Mouse (Mus musculus) neural tube, embryonic 11.5 days (tissue): ENCODE results near the gene Rgs12. TPM values are rescaled to one million over a fixed set of nuclear protein-coding genes. Genes with fewer than 3 reads are reported as not detected.

Experiments
- ATAC-seq: fragments of 200-750 bp; cut with Nextera tagmentation; 2 replicates; pipeline ENCODE4 v1.8.0; 2017; ENCODE audit warnings: moderate number of reproducible peaks, mild to moderate bottlenecking, moderate TSS enrichment, moderate library complexity; ENCODE audit not compliant: insufficient read depth, low FRiP score, low TSS enrichment
- DNase-seq: peaks from one replicate; pipeline ENCODE4 v3.0.0-alpha.2; 2015; ENCODE audit warnings: low spot score
- H3K27ac ChIP-seq: fragments of 300-500 bp; sonication (generic); 2 replicates; pipeline ENCODE4 v1.5.1; 2014; ENCODE audit warnings: low read depth, mild to moderate bottlenecking, low read length
- H3K27me3 ChIP-seq: fragments of 300-500 bp; sonication (generic); 2 replicates; pipeline ENCODE4 v1.6.1; 2014; ENCODE audit warnings: mild to moderate bottlenecking, low read length, mixed read lengths; ENCODE audit not compliant: control insufficient read depth, insufficient read depth
- H3K36me3 ChIP-seq: fragments of 300-500 bp; sonication (generic); 2 replicates; pipeline ENCODE4 v1.6.1; 2014; ENCODE audit warnings: mild to moderate bottlenecking, low read length, moderate library complexity, mixed read lengths; ENCODE audit not compliant: control insufficient read depth, insufficient read depth
- H3K4me1 ChIP-seq: fragments of 300-500 bp; sonication (generic); 2 replicates; pipeline ENCODE4 v1.6.1; 2014; ENCODE audit warnings: low read length, mixed read lengths; ENCODE audit not compliant: control insufficient read depth, insufficient read depth
- H3K4me2 ChIP-seq: fragments of 300-500 bp; sonication (generic); 2 replicates; pipeline ENCODE4 v1.6.1; 2014; ENCODE audit warnings: low read depth, mild to moderate bottlenecking, moderate library complexity
- H3K4me3 ChIP-seq: fragments of 300-500 bp; sonication (generic); 2 replicates; pipeline ENCODE4 v1.5.1; 2014; ENCODE audit warnings: low read depth, low read length
- H3K9ac ChIP-seq: fragments of 300-500 bp; sonication (generic); 2 replicates; pipeline ENCODE4 v1.6.1; 2014; ENCODE audit warnings: mild to moderate bottlenecking, low read length
- H3K9me3 ChIP-seq: fragments of 300-500 bp; sonication (generic); 2 replicates; pipeline ENCODE4 v1.6.1; 2016; ENCODE audit warnings: low read length; ENCODE audit not compliant: control insufficient read depth
- WGBS: fragments of 180-500 bp; shearing (Covaris S2); extraction: QIAGEN DNeasy Blood & Tissue Kit; methylation state at CpG from one replicate; pipeline ENCODE4 v1.1.7; 2014; 5-methylcytosine and 5-hydroxymethylcytosine counted together
- polyA plus RNA-seq: library from polyadenylated mRNA; unstranded; fragments of >200 nt; fragmentation: Nextera tagmentation; extraction: Ambion mirVana; gene quantifications from 2 replicates; pipeline ENCODE4 v1.2.1, GENCODE M21; 2014

Rgs12 gene
- polyA plus RNA-seq, 1 experiment from 2014 or later, result 39.5 TPM

DNA sequence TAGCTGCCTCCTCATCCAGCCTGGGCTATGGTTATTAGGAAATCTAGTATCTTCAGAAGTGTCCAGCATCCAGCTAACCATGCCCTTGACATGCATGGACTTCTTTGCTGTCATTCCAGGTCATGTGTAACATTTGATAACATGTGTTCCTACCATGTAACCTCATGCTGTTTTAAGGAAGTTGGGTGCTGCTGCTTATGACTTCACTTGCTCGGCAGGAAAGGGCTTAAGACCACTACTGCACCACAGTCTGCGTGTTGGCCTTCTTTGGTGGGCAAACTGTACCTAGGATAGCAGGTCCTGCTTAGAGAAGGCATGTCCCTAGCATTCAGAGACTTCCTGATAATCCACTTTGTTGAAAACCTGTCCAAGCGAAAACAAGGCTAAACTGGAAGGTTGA lies 51.9 kb downstream of the Rgs12 start:
- H3K9me3 ChIP-seq, result no peaks in the 10 kb centered on the region
- no peaks in the 10 kb centered on the region; the same call in 1 of the 2 replicates for H3K4me1 ChIP-seq
- no peak for DNase-seq
- H3K9ac ChIP-seq, result no peak overlapping the region
- no peak overlapping the region for H3K4me3 ChIP-seq
- peaks cover 3% of the 10 kb centered on the region for H3K36me3 ChIP-seq
- no peak for ATAC-seq
- H3K4me2 ChIP-seq, result no peak overlapping the region
- no peak overlapping the region for H3K27ac ChIP-seq
- WGBS, result 73% methylated on average over 3 of the region's 3 CpGs
- H3K27me3 ChIP-seq, result no peaks in the 10 kb centered on the region

DNA sequence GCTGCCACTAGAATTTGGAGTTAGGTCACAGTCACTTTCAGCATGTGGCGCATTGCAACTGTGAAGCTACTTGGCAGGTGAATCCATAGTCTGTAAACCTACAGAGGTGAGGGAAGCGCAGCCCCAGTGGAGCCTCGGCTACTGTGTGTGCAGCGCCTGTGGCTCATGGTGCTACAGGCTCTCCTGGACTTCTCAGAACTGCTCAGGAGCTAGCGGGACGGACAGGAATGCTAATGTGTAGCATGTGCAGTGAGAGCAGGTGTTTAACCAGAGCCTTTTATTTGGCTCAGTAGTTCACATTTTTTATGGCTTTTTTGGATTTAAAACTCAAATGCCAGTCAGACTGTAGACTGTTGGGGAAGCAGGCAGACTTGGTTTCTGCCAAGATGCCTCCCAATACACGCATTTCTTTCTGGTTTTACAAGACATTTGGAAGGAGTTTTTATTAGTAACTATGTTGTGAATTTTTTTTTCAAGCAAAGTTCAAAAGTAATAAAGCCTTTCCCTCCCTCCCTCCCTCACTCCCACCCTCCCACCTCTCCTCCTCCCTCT lies 54.4 kb downstream of the Rgs12 start:
- WGBS, result 81% methylated on average over 7 of the region's 7 CpGs
- Histone ChIP-seq H3K36me3 (peaks cover 3% of the 10 kb centered on the region; the same call in 1 of the 2 replicates), H3K9me3 (no peaks in the 10 kb centered on the region), H3K4me2 (no peak overlapping the region), H3K4me3 (no peak overlapping the region), H3K27ac (no peak overlapping the region), H3K4me1 (no peaks in the 10 kb centered on the region; the same call in 1 of the 2 replicates), H3K9ac (no peak overlapping the region), H3K27me3 (no peaks in the 10 kb centered on the region)
- ATAC-seq (no peak), DNase-seq (no peak)

DNA sequence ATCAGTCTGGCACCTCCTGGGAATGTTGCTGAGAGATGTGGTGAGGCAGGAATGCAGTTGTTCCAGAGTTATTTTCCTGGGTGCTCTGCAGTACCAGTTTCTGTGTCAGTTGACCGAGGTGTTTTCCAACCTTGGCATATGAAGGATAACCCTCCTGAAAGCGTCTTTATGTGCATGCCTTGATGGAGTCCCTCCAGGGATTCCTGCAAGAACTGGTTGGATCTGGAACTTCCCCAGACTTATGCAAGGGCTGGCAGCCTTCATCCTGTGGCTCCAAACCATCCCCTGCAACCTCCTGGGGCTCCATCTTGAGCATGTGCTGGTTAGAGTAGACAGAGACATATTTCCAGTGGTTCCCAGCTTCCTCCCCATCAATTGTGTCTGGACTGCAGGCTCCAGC lies 55.5 kb downstream of the Rgs12 start:
- no peak overlapping the region for H3K9ac ChIP-seq
- 97% methylated on average over 2 of the region's 2 CpGs for WGBS
- DNase-seq (no peak), ATAC-seq (no peak)
- H3K4me1 ChIP-seq, result no peaks in the 10 kb centered on the region
- peaks cover 3% of the 10 kb centered on the region; the same call in 1 of the 2 replicates for H3K36me3 ChIP-seq
- no peak overlapping the region for H3K4me2 ChIP-seq
- no peak overlapping the region for H3K4me3 ChIP-seq
- H3K27ac ChIP-seq, result no peak overlapping the region
- H3K27me3 ChIP-seq, result no peaks in the 10 kb centered on the region
- H3K9me3 ChIP-seq, result no peaks in the 10 kb centered on the region

DNA sequence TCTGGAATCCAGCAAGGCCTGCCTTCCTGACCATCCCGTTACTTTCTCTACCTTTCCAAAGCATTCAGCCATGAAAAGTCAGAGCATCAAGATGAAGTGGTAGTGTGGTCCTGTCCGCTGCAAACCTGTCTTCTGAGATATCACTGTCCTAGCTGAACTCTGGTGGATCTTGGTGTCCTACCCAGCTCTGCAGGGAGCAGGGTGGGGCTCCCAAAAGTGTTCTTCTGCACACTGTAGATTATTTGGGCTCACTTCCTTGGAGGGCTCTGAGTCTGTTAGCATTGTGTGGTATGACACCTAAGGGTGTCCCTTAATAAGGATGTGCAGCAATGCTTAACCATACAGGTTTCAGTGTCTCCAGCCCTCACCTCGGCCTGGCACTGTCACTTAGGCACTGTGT lies 56.4 kb downstream of the Rgs12 start:
- Histone ChIP-seq H3K4me1 (no peaks in the 10 kb centered on the region), H3K9ac (no peak overlapping the region), H3K27me3 (no peaks in the 10 kb centered on the region), H3K9me3 (no peaks in the 10 kb centered on the region), H3K27ac (no peak overlapping the region), H3K4me2 (no peak overlapping the region), H3K4me3 (no peak overlapping the region), H3K36me3 (peaks cover 3% of the 10 kb centered on the region; the same call in 1 of the 2 replicates)
- ATAC-seq (no peak), DNase-seq (no peak)
- 93% methylated on average over 3 of the region's 3 CpGs for WGBS

DNA sequence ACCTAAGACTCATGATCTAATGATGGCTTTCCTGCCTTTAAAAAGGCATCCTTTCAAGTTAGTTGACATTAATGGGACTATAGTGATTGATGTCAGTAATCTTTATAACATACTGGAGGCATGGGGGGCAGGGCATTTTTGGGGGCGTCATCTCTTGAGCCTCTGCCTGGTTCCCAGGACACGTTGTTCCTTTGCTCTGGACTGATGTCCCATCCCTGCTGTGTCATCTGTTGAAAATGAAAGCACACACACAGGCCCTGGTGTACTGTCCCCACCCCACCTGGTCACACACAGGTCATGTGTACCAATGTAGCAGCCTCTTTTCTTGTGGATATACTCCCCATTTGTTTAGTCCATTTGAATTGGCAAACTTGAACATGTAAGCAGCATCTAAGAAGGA lies 57.4 kb downstream of the Rgs12 start:
- Histone ChIP-seq H3K4me2 (no peak overlapping the region), H3K36me3 (no peaks in the 10 kb centered on the region), H3K27me3 (no peaks in the 10 kb centered on the region), H3K27ac (no peak overlapping the region), H3K4me3 (no peak overlapping the region), H3K4me1 (no peaks in the 10 kb centered on the region), H3K9me3 (no peaks in the 10 kb centered on the region), H3K9ac (no peak overlapping the region)
- DNase-seq, result no peak
- no peak for ATAC-seq
- WGBS, result 33% methylated on average over 2 of the region's 2 CpGs

DNA sequence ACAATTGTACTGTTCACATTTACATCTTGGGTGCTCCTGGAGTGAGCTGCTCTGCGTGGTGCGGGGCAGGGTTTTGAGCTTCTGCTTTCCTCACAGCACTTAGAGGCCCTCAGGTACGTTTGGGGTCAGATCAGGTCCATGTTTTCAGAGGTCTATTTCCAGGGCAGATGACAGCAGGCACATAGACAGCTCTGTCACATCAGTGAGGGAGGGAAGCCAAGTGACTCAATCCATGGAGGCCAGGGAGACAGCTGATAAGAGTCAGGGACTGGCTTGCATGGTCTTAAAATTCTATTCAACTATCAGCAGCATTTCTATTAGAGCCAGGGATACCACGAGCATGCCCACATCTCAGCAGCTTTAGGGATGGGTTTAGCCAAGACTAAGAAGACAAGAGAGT lies 59.9 kb downstream of the Rgs12 start:
- H3K4me3 ChIP-seq, result no peak overlapping the region
- ATAC-seq, result no peak
- no peaks in the 10 kb centered on the region for H3K36me3 ChIP-seq

DNA sequence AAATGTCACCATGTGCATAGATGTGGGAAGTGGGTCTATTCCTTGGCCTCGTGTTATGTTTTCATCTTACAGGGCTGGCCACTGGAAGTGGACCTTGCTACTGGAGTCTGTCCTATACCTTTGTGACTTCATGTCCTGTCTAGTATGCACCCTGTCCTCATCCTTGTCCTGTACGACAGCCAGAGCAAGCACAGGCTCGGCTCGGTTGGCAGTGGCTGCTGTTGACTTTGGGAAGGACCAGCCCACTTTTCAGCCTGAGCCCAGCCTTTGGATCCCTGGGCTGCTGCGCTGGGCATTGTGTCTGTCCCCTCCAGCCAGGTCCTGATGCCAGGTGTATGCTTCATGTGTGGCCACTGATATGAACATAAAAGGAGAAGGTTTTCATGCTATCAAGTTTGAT lies 61.4 kb downstream of the Rgs12 start:
- no peak for DNase-seq
- no peak overlapping the region for H3K27ac ChIP-seq
- no peaks in the 10 kb centered on the region for H3K36me3 ChIP-seq
- ATAC-seq, result no peak
- H3K4me1 ChIP-seq, result peaks cover 5% of the 10 kb centered on the region; the same call in 1 of the 2 replicates
- WGBS, result 80% methylated on average over 5 of the region's 5 CpGs
- H3K27me3 ChIP-seq, result no peaks in the 10 kb centered on the region
- no peak overlapping the region for H3K9ac ChIP-seq
- H3K4me2 ChIP-seq, result no peak overlapping the region
- H3K4me3 ChIP-seq, result no peak overlapping the region
- no peaks in the 10 kb centered on the region for H3K9me3 ChIP-seq

More for the DNA sequence above, 59.9 kb downstream of the Rgs12 start:
- 95% methylated on average over 4 of the region's 4 CpGs for WGBS
- Histone ChIP-seq H3K9me3 (no peaks in the 10 kb centered on the region), H3K4me2 (no peak overlapping the region), H3K27ac (no peak overlapping the region), H3K9ac (no peak overlapping the region), H3K27me3 (no peaks in the 10 kb centered on the region), H3K4me1 (peaks cover 1% of the 10 kb centered on the region; the same call in 1 of the 2 replicates)
- no peak for DNase-seq

DNA sequence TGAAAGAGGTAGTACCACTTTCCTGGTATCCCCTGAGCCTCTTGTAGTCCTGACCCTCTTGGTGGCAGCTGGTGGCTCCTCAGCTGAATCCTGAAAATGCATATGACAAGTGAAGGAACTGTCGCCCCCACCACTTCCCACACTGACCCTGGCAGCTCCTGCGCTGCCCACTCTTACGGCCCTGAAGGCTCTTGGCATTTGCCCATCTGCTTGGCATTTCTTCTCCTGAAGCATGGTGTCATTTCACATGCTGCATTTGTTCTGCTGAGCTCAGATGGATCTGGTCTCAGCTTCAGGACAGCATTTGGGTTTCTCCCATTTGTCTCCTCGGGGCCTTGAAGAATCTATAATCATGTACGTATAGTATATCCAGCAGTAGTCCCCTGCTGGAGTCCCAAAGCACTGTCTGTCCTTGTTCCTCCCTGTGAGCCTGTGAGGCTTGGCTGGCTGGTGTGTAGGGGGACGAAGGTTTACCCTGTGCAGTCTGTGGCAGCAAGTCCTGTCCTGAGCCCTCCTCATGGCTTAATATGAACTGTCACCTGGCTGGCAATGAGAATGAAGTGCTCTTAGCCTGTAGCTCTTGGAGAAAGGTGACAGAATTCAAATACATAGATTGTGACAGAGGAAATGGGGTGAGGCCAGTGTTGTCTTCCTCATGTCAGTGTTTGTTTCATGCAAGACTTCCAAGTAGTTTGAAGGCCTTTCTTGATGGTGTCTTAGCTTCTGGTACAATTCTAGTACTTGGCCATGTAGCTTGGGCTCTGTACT lies 62.1 kb downstream of the Rgs12 start:
- H3K9me3 ChIP-seq, result no peaks in the 10 kb centered on the region
- 94% methylated on average over 6 of the region's 6 CpGs for WGBS
- no peaks in the 10 kb centered on the region for H3K27me3 ChIP-seq
- no peak overlapping the region for H3K27ac ChIP-seq
- H3K4me3 ChIP-seq, result no peak overlapping the region
- no peak for DNase-seq
- peaks cover 5% of the 10 kb centered on the region; the same call in 1 of the 2 replicates for H3K4me1 ChIP-seq
- H3K4me2 ChIP-seq, result no peak overlapping the region
- H3K36me3 ChIP-seq, result no peaks in the 10 kb centered on the region
- no peak overlapping the region for H3K9ac ChIP-seq
- no peak for ATAC-seq

DNA sequence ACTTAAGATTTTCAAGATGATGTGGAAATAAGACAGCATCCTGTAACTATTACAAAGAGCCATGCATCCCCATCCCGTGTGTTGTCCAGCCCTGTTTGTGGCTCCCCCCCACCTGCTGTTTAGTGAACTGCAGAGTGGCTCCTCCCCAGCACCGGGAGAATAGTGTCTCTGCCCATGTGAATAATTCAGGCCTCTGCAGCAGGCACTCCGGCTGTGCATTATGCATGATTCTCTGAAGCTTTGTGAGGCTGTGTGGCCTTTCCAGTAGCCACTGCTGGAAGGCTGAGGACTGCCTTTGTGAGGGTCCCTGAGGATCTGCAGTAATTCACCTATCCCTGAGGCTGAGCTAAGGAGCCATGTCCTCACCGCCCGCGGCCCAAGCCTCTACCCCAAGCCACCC lies 64.8 kb downstream of the Rgs12 start:
- Histone ChIP-seq H3K36me3 (no peaks in the 10 kb centered on the region), H3K9me3 (no peaks in the 10 kb centered on the region), H3K9ac (no peak overlapping the region), H3K4me2 (no peak overlapping the region), H3K27me3 (no peaks in the 10 kb centered on the region), H3K27ac (peak overlapping the region; percentile 45; the same call in 1 of the 2 replicates), H3K4me1 (peaks cover 5% of the 10 kb centered on the region; the same call in 1 of the 2 replicates), H3K4me3 (no peak overlapping the region)
- DNase-seq (peak; percentile 59), ATAC-seq (peak; percentile 80)
- WGBS, result 47% methylated on average over 6 of the region's 6 CpGs
